Mouse (Mus musculus) lung, embryonic 15.5 days (tissue): Measurements from ENCODE around the gene Ttc21b. TPM values are rescaled to one million over a fixed set of nuclear protein-coding genes. Genes with fewer than 3 reads are reported as not detected.
"Not testable (repeated sequence)": the region's sequence is repeated elsewhere in the genome, so short reads cannot be mapped to it uniquely, and the experiment has no call there.

Experiments used
- ATAC-seq: fragments of 200-750 bp; cut with Nextera tagmentation; 2 replicates; pipeline ENCODE4 v1.8.0; 2017; ENCODE audit warnings: moderate number of reproducible peaks, borderline replicate concordance; ENCODE audit not compliant: low FRiP score, low TSS enrichment; ENCODE audit errors: extremely low read depth
- H3K27ac ChIP-seq: fragments of 300-500 bp; sonication (generic); 2 replicates; pipeline ENCODE4 v1.5.1; 2015; ENCODE audit warnings: moderate library complexity, mild to moderate bottlenecking, inconsistent platforms
- H3K27me3 ChIP-seq: fragments of 300-500 bp; sonication (generic); 2 replicates; pipeline ENCODE4 v1.6.1; 2015; ENCODE audit warnings: inconsistent platforms
- H3K36me3 ChIP-seq: fragments of 300-500 bp; sonication (generic); 2 replicates; pipeline ENCODE4 v1.6.1; 2015; ENCODE audit warnings: inconsistent platforms
- H3K4me1 ChIP-seq: fragments of 300-500 bp; sonication (generic); 2 replicates; pipeline ENCODE4 v1.6.1; 2015; ENCODE audit warnings: inconsistent platforms
- H3K4me2 ChIP-seq: fragments of 300-500 bp; sonication (generic); 2 replicates; pipeline ENCODE4 v1.6.1; 2015; ENCODE audit warnings: inconsistent platforms, mild to moderate bottlenecking, moderate library complexity
- H3K4me3 ChIP-seq: fragments of 300-500 bp; sonication (generic); 2 replicates; pipeline ENCODE4 v1.5.1; 2015; ENCODE audit warnings: mild to moderate bottlenecking, inconsistent platforms
- H3K9ac ChIP-seq: fragments of 300-500 bp; sonication (generic); 2 replicates; pipeline ENCODE4 v1.6.1; 2015; ENCODE audit warnings: inconsistent platforms
- H3K9me3 ChIP-seq: fragments of 300-500 bp; sonication (generic); 2 replicates; pipeline ENCODE4 v1.6.1; 2016; ENCODE audit warnings: inconsistent platforms
- whole genome bisulfite sequencing: fragments of 180-500 bp; shearing (Covaris S2); methylation state at CpG from one replicate; pipeline ENCODE4 v1.1.7; 2015; 5-methylcytosine and 5-hydroxymethylcytosine counted together
- polyA plus RNA-seq: library from polyadenylated mRNA; unstranded; fragments of >200 nt; fragmentation: Nextera tagmentation; extraction: Ambion mirVana; gene quantifications from 2 replicates; pipeline ENCODE4 v1.2.1, GENCODE M21; 2015

The Ttc21b gene
- polyA plus RNA-seq, 1 experiment from 2014 or later = 13.3 TPM

- no peak overlapping the region for H3K4me2 ChIP-seq
- ATAC-seq = no peak
- H3K27ac ChIP-seq = no peak overlapping the region
- H3K9me3 ChIP-seq = no peaks in the 10 kb centered on the region
- no peak overlapping the region for H3K4me3 ChIP-seq
- peaks cover 6% of the 10 kb centered on the region; the same call in 1 of the 2 replicates for H3K36me3 ChIP-seq
- H3K27me3 ChIP-seq = no peaks in the 10 kb centered on the region
- H3K9ac ChIP-seq = no peak overlapping the region
- 94% methylated on average over 5 of the region's 5 CpGs for WGBS
- H3K4me1 ChIP-seq = no peaks in the 10 kb centered on the region
These were observed 66.3 kb downstream of the Ttc21b start for GRCm38 (mm10) chr2:66190157-66190556.

- H3K4me2 ChIP-seq, H3K4me3 ChIP-seq, ATAC-seq, H3K9ac ChIP-seq, H3K9me3 ChIP-seq, H3K4me1 ChIP-seq, H3K36me3 ChIP-seq, H3K27ac ChIP-seq, H3K27me3 ChIP-seq: not testable (repeated sequence)
- WGBS = 96% methylated on average over 12 of the region's 12 CpGs
These were observed 67.2 kb downstream of the Ttc21b start for GRCm38 (mm10) chr2:66189197-66189596.

- Histone ChIP-seq H3K4me3 (no peak overlapping the region), H3K27me3 (no peaks in the 10 kb centered on the region), H3K36me3 (peaks cover 6% of the 10 kb centered on the region; the same call in 1 of the 2 replicates), H3K4me2 (no peak overlapping the region), H3K9ac (no peak overlapping the region), H3K4me1 (no peaks in the 10 kb centered on the region), H3K9me3 (no peaks in the 10 kb centered on the region), H3K27ac (no peak overlapping the region)
- ATAC-seq = no peak
- 65% methylated on average over 6 of the region's 6 CpGs for WGBS
These were observed 68.9 kb downstream of the Ttc21b start for GRCm38 (mm10) chr2:66187520-66187919.

GRCm38 (mm10) chr2:66184431-66185164 is 71.8 kb downstream of the Ttc21b start:
- Histone ChIP-seq H3K4me2 (no peak overlapping the region), H3K9ac (no peak overlapping the region), H3K27ac (no peak overlapping the region), H3K9me3 (no peaks in the 10 kb centered on the region), H3K4me1 (no peaks in the 10 kb centered on the region), H3K27me3 (no peaks in the 10 kb centered on the region), H3K4me3 (no peak overlapping the region), H3K36me3 (peaks cover 3% of the 10 kb centered on the region; the same call in 1 of the 2 replicates)
- ATAC-seq = no peak
- 70% methylated on average over 7 of the region's 7 CpGs for WGBS

GRCm38 (mm10) chr2:66180293-66180692 is 76.1 kb downstream of the Ttc21b start:
- Histone ChIP-seq H3K4me2 (peak overlapping the region; percentile 28; the same call in 1 of the 2 replicates), H3K9me3 (no peaks in the 10 kb centered on the region), H3K27me3 (no peaks in the 10 kb centered on the region), H3K36me3 (no peaks in the 10 kb centered on the region), H3K9ac (no peak overlapping the region), H3K4me3 (no peak overlapping the region), H3K27ac (no peak overlapping the region), H3K4me1 (no peaks in the 10 kb centered on the region)
- peak; percentile 70; the same call in 1 of the 2 replicates for ATAC-seq
- WGBS = 40% methylated on average over 10 of the region's 10 CpGs

- 42% methylated on average over 10 of the region's 10 CpGs for WGBS
These were observed 76.6 kb downstream of the Ttc21b start for GRCm38 (mm10) chr2:66179782-66180181.

GRCm38 (mm10) chr2:66178848-66179215 is 77.6 kb downstream of the Ttc21b start:
- Histone ChIP-seq H3K27ac (no peak overlapping the region), H3K27me3 (no peaks in the 10 kb centered on the region), H3K4me1 (no peaks in the 10 kb centered on the region), H3K4me2 (no peak overlapping the region), H3K36me3 (no peaks in the 10 kb centered on the region), H3K4me3 (no peak overlapping the region), H3K9me3 (no peaks in the 10 kb centered on the region), H3K9ac (no peak overlapping the region)
- 66% methylated on average over 5 of the region's 5 CpGs for WGBS
- no peak for ATAC-seq

More at GRCm38 (mm10) chr2:66179782-66180181, 76.6 kb downstream of the Ttc21b start:
- ATAC-seq = no peak
- Histone ChIP-seq H3K36me3 (no peaks in the 10 kb centered on the region), H3K27ac (no peak overlapping the region), H3K9me3 (no peaks in the 10 kb centered on the region), H3K4me1 (no peaks in the 10 kb centered on the region), H3K9ac (no peak overlapping the region), H3K27me3 (no peaks in the 10 kb centered on the region), H3K4me3 (peak overlapping the region; percentile 9; the same call in 1 of the 2 replicates), H3K4me2 (peak overlapping the region; percentile 28; the same call in 1 of the 2 replicates)

GRCm38 (mm10) chr2:66177886-66178847 is 78.2 kb downstream of the Ttc21b start:
- ATAC-seq = no peak
- Histone ChIP-seq H3K9me3 (no peaks in the 10 kb centered on the region), H3K4me2 (no peak overlapping the region), H3K27ac (no peak overlapping the region), H3K36me3 (no peaks in the 10 kb centered on the region), H3K4me1 (no peaks in the 10 kb centered on the region), H3K27me3 (no peaks in the 10 kb centered on the region), H3K4me3 (no peak overlapping the region), H3K9ac (no peak overlapping the region)
- 67% methylated on average over 9 of the region's 9 CpGs for WGBS

- H3K27me3 ChIP-seq = no peaks in the 10 kb centered on the region
- H3K9ac ChIP-seq = no peak overlapping the region
- ATAC-seq = no peak
- no peaks in the 10 kb centered on the region for H3K36me3 ChIP-seq
- no peaks in the 10 kb centered on the region for H3K9me3 ChIP-seq
- H3K27ac ChIP-seq = no peak overlapping the region
- H3K4me2 ChIP-seq = no peak overlapping the region
- no peak overlapping the region for H3K4me3 ChIP-seq
- H3K4me1 ChIP-seq = no peaks in the 10 kb centered on the region
- 65% methylated on average over 7 of the region's 7 CpGs for WGBS
These were observed 79.4 kb downstream of the Ttc21b start for GRCm38 (mm10) chr2:66177017-66177416.

GRCm38 (mm10) chr2:66173134-66173533 is 83.3 kb downstream of the Ttc21b start:
- Histone ChIP-seq H3K9ac (no peak overlapping the region), H3K4me3 (no peak overlapping the region), H3K36me3 (no peaks in the 10 kb centered on the region), H3K9me3 (no peaks in the 10 kb centered on the region), H3K4me2 (no peak overlapping the region), H3K4me1 (no peaks in the 10 kb centered on the region), H3K27ac (no peak overlapping the region), H3K27me3 (no peaks in the 10 kb centered on the region)
- ATAC-seq = no peak
- 68% methylated on average over 5 of the region's 5 CpGs for WGBS

- Histone ChIP-seq H3K9me3 (no peaks in the 10 kb centered on the region), H3K36me3 (no peaks in the 10 kb centered on the region), H3K4me1 (no peaks in the 10 kb centered on the region), H3K9ac (no peak overlapping the region), H3K4me2 (no peak overlapping the region), H3K27me3 (no peaks in the 10 kb centered on the region), H3K4me3 (no peak overlapping the region), H3K27ac (no peak overlapping the region)
- no peak for ATAC-seq
- WGBS = 91% methylated on average over 3 of the region's 3 CpGs
These were observed 84.8 kb downstream of the Ttc21b start for GRCm38 (mm10) chr2:66171643-66172042.

- H3K27ac ChIP-seq = no peak overlapping the region
- WGBS = 38% methylated on average over 11 of the region's 11 CpGs
- no peaks in the 10 kb centered on the region for H3K36me3 ChIP-seq
- no peak overlapping the region for H3K4me2 ChIP-seq
- H3K4me1 ChIP-seq = no peaks in the 10 kb centered on the region
- no peak for ATAC-seq
- H3K9ac ChIP-seq = no peak overlapping the region
- H3K27me3 ChIP-seq = no peaks in the 10 kb centered on the region
- no peaks in the 10 kb centered on the region for H3K9me3 ChIP-seq
- H3K4me3 ChIP-seq = no peak overlapping the region
These were observed 85.7 kb downstream of the Ttc21b start for GRCm38 (mm10) chr2:66170721-66171120.
